Mouse (Mus musculus): ENCODE results near the gene Zfp385b. TPM values are rescaled to one million over a fixed set of nuclear protein-coding genes. Genes with fewer than 3 reads are reported as not detected.

Gene Zfp385b
- total RNA-seq, 2 experiments from 2014 or later: 2.5 to 8.4 TPM

GRCm38 (mm10) chr2:77673770-77674169 lies 145.7 kb downstream of the Zfp385b start:
- DNase-seq: no peak
- intact Hi-C loops (cut with DNase I): no loop called here
- Histone ChIP-seq H3K27ac (no peak overlapping the region), H3K4me3 (no peak overlapping the region)
- no peak for TF ChIP-seq CTCF (IDR thresholded peaks at IDR 0.05)

DNA sequence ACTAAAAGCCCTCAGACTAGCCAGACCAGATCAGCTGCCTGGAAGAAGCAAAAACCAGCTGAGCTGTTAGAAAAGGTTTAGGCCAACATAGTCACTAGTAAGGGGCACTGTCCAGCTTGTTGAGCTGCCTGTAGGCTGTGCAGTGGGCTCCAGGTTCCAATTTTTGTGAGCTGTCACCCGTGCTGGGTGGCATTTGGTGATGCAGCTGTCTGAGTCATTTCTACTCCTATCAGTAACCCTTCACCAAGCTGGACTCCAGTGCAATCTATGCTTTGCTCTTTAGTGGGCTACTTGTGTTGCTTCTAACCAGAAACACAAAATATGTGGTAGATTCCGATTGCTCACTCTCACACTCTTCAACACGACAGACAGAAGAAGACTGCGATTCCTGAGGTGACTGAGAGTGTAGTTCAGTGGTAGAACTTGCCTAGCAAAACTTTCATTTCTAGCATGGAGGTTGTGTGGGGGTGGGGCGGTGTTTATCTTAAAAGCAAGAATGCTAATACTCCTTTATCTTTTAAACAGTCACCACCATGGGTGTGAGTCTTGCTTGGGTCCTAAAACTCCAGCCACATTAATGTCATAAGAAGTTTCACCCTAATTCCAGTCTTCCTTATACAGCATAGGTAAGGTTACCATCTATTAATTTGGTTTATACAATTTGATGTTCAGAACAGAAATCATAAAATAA lies 147.1 kb downstream of the Zfp385b start:
- TF ChIP-seq CTCF (IDR thresholded peaks at IDR 0.05): no peak
- intact Hi-C loops (cut with DNase I): no loop called here
- H3K27ac ChIP-seq: no peak overlapping the region
- DNase-seq: no peak
- no peak overlapping the region for H3K4me3 ChIP-seq

DNA sequence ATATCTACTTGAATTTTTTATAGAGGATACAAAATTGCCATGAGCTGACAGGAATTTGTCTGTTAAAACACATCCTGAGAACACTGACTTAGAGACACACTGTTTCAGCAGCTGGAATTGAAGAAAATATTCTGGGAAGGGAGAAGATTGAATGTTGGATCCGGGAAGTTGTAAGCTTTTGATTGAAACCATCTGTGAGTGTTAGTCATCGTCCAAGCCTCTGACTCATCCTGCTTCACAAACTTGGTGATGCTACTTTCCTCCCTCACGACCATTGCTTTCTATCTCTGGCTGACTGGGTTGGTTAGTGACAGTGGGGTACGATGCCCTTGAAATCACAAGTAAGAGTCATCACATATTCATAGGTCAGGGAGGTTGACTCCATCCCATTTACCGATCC lies 157.3 kb downstream of the Zfp385b start:
- TF ChIP-seq CTCF (IDR thresholded peaks at IDR 0.05): no peak

DNA sequence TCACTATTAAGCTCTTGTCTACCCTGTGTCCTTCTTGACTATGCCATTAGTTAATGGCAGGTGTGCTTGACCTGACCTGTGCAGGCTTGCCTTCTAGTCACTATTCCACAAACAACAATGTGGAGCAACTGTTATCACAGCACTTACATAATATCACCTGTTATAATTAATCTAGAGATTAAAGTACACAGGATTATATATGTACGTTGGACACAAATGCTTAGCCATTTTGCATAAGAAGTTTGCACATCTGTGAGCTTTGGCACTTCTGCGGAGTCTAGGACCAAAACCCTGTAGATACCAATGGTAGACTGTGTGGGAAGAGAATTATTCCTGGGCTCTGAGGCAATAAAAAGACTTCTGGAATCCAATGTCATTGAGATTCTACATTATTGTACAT lies 165.8 kb downstream of the Zfp385b start:
- no peak for DNase-seq
- no peak for TF ChIP-seq CTCF (IDR thresholded peaks at IDR 0.05)
- intact Hi-C loops (cut with DNase I): no loop called here
- Histone ChIP-seq H3K27ac (no peak overlapping the region), H3K4me3 (no peak overlapping the region)

More for the DNA sequence above, 157.3 kb downstream of the Zfp385b start:
- DNase-seq: peak; percentile 26
- Histone ChIP-seq H3K27ac (peak overlapping the region; percentile 51; the same call in 1 of the 2 replicates), H3K4me3 (no peak overlapping the region)
- intact Hi-C loops (cut with DNase I): no loop called here

DNA sequence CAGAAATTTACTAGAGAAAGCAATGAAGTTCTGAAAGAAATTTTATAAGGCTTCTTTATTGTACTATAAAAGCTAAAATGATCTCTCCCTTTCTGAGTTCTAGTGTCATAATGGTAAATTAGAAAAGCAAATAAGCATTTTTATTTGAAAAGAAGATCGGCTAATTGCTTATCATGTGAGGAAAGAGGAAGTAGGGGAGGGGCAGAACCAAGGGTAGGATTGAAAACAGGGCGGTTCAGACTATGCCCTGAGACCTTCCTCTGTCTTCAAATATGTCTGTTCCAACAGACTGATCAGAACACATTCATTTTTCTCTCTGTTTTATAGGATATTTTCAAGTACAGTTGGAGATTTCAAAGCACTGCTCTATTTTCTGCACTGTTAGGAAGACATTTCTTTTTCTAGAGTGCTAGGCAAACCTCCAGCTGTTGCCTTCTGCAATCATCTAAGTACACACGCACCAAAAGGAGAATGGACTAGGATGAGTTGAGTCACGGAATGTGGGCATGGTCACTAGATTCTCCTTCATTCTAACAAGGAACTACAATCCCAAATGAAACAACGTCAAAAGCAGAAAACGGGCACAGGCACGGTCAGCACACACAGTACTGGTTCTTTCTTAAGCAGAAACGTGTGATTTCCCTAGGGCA lies 177.8 kb downstream of the Zfp385b start:
- no peak for DNase-seq
- TF ChIP-seq CTCF (IDR thresholded peaks at IDR 0.05): no peak
- no peak overlapping the region for H3K27ac ChIP-seq
- H3K4me3 ChIP-seq: no peak overlapping the region
- intact Hi-C loops (cut with DNase I): no loop called here

DNA sequence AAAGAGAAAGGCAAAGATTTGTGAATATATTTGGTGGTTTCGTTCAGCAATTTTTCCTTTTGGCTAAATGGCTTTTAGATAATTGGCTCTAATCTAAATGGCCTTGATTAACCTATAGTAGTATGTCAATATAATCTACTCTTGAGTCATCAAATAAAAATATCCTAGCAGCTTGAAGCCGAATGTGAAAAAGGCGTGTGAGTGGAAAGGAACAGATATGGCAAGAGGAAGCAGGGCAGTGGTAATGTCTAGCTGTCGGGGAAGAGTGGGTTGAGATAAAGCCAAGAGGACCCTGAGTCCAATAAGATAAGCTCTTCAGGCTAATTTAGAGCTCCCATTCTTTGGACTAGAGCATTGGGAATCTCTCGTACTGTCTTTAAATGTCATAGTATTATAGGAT lies 179.4 kb downstream of the Zfp385b start:
- Histone ChIP-seq H3K4me3 (no peak overlapping the region), H3K27ac (no peak overlapping the region)
- intact Hi-C loops (cut with DNase I): no loop called here
- no peak for TF ChIP-seq CTCF (IDR thresholded peaks at IDR 0.05)
- DNase-seq: no peak

DNA sequence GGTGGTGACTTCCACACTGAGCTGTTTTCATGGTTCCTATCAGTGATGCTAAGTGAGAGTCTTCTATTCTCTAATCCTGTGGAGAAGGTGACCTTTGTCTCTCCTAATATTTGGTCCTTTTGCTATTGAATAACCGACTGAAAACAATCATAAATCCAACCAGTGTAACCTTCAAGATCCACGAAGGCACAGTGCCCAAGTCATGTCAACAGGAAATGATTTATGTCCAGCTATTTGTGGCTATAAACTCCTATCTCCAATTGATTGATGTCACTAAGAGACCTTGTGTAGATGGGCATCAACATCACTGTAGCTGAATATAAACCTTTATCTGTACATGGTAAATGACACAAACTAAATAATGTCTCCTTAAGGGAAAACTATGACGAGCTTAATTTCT lies 187.8 kb downstream of the Zfp385b start:
- intact Hi-C loops (cut with DNase I): no loop called here
- no peak for TF ChIP-seq CTCF (IDR thresholded peaks at IDR 0.05)
- no peak for DNase-seq
- H3K27ac ChIP-seq: no peak overlapping the region
- no peak overlapping the region for H3K4me3 ChIP-seq

DNA sequence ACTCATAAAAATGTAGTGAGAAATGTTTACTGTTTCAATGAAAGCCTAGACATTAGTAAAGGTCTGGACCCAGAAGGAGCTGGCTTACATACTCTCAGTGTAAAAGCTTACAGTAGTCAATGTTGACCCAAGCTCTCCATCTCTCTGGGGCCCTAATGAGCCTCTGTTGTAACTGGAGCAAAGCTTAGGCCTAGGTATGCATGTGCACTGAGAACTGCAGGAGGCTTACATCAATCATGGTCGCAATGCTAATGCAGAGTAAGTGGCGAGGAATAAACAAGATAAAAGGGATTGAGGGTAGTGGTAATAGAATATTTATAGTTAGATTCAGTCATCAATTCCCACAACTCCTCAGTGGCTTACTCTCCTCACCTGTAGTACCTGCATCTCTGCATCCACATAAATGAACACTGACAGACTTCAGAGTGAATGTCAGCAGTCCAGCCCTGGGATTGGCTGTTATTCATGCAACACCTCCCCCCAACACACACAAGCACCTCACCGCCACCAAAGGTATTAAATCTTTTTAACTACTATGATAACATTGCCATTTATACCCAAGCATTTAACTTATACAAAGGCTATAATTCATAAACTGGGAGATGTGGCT lies 191.7 kb downstream of the Zfp385b start:
- Histone ChIP-seq H3K4me3 (no peak overlapping the region), H3K27ac (no peak overlapping the region)
- no peak for DNase-seq
- intact Hi-C loops (cut with DNase I): no loop called here
- TF ChIP-seq CTCF (IDR thresholded peaks at IDR 0.05): no peak

GRCm38 (mm10) chr2:77618686-77619085 lies 200.8 kb downstream of the Zfp385b start:
- H3K4me3 ChIP-seq: no peak overlapping the region
- no peak overlapping the region for H3K27ac ChIP-seq
- intact Hi-C loops (cut with DNase I): no loop called here
- no peak for DNase-seq
- no peak for TF ChIP-seq CTCF (IDR thresholded peaks at IDR 0.05)

DNA sequence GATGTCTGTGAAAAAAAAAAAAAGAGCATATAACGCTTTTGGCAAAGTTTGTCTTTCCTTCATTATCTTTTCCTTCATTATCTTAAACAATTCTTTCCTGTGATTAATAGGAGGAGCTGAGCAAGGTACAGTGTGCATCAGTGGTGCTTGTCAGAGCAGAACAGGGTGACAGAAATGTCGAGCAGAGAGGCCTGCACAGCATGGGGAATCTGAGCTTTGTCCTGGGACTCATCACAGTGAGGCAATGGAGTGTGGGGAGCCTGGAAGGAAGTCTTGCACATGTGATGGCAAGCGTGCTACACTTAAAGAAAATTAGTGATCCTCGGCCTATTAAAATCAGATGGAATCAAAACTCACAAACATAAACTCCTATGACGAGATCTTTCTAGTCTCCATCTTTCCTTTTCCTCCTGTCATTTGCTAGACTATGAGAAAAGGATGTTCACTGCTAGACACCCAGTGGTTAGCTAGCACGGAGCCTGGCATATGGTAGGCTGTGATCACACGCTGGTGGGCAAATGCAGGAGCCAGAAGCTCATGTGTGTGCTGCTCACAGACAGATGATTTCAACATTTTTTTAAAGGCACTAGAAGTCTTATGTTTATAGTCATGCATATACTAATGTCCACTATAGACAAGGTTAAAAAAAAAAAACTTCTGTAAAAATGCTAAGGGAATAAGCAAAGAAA lies 209.0 kb downstream of the Zfp385b start:
- intact Hi-C loops (cut with DNase I): no loop called here
- no peak for TF ChIP-seq CTCF (IDR thresholded peaks at IDR 0.05)
- no peak for DNase-seq
- no peak overlapping the region for H3K4me3 ChIP-seq
- no peak overlapping the region for H3K27ac ChIP-seq

GRCm38 (mm10) chr2:77609452-77609851 lies 210.0 kb downstream of the Zfp385b start:
- peak; percentile 76 for DNase-seq
- Histone ChIP-seq H3K4me3 (no peak overlapping the region), H3K27ac (peak overlapping the region; percentile 89)
- intact Hi-C loops (cut with DNase I): loop anchor here (5.0 kb wide), 4 partner anchors 67 to 152 kb away; no protein-coding TSS in a partner anchor
- no peak for TF ChIP-seq CTCF (IDR thresholded peaks at IDR 0.05)

GRCm38 (mm10) chr2:77608666-77609065 lies 210.8 kb downstream of the Zfp385b start:
- peak; percentile 4; the same call in 1 of the 2 replicates for TF ChIP-seq CTCF (IDR thresholded peaks at IDR 0.05)
- Histone ChIP-seq H3K27ac (peak overlapping the region; percentile 89), H3K4me3 (no peak overlapping the region)
- peak; percentile 86 for DNase-seq
- intact Hi-C loops (cut with DNase I): loop anchor here (5.0 kb wide), 4 partner anchors 66 to 151 kb away; no protein-coding TSS in a partner anchor

GRCm38 (mm10) chr2:77593461-77593860 lies 226.0 kb downstream of the Zfp385b start:
- no peak overlapping the region for H3K4me3 ChIP-seq
- H3K27ac ChIP-seq: no peak overlapping the region
- intact Hi-C loops (cut with DNase I): no loop called here
- no peak for TF ChIP-seq CTCF (IDR thresholded peaks at IDR 0.05)
- DNase-seq: no peak
